Mouse (Mus musculus) cerebellum, adult 11 months (tissue): ENCODE measurements around the gene Gm2696.

Experiments
- DNase-seq: peaks from one replicate; pipeline ENCODE4 v3.0.0; 2022

Gm2696 gene

GRCm38 (mm10) chr10:77847538-77847937 is 33.1 kb downstream of the Gm2696 start:
- no peak for DNase-seq

- DNase-seq = no peak
Observed at GRCm38 (mm10) chr10:77852559-77852958, 38.1 kb downstream of the Gm2696 start, which contains the start of gene Gm10318. Gene Gm10318, plus strand, starts transcription at chr10:77852859.

- DNase-seq = no peak
Observed at GRCm38 (mm10) chr10:77861675-77862074, 47.2 kb downstream of the Gm2696 start, which contains the start of gene Gm3285. Gene Gm3285, plus strand, starts transcription at chr10:77861975.

GRCm38 (mm10) chr10:77864067-77864761 is 49.7 kb downstream of the Gm2696 start:
- DNase-seq = peak; percentile 17

DNA sequence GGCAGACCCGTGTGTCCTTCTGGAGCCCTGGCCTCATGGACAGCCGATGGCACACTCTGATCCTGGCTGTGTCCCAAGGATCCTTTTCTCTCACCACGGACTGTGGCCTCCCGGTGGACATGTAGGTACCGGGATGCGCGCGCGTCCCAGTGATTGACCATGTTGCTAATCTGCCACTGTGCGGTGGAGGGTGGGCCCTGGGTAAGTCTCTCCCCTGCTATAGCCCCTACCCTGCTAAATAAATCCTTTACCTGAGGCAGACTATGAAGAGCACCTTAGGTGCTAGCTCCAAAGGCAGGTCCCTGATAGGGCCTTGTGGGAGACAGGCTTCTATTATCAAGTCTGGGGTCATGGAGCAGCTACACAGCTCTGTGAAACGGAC is 50.3 kb downstream of the Gm2696 start:
- peak; percentile 12 for DNase-seq

GRCm38 (mm10) chr10:77867546-77867945 is 53.1 kb downstream of the Gm2696 start:
- DNase-seq = no peak

GRCm38 (mm10) chr10:77869651-77870050 is 55.2 kb downstream of the Gm2696 start:
- no peak for DNase-seq

GRCm38 (mm10) chr10:77878985-77879384 is 64.5 kb downstream of the Gm2696 start:
- DNase-seq = no peak

GRCm38 (mm10) chr10:77880305-77880704 is 65.8 kb downstream of the Gm2696 start:
- DNase-seq = no peak

DNA sequence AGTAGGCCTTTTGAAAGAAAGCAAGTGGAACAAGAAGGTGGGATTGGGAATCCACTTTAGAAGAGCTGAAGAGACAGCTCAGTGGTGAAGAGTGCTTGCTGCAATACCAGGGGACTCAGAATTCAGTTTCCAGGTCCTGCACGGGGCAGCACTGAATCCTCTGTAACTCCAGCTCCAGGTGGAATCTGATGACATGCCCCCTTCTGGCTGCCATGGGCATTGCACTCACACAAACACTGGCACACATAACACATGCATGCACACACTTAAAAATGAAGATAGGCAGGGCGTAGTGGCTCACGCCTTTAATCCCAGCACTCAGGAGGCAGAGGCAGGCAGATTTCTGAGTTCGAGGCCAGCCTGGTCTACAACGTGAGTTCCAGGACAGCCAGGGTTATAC is 68.1 kb downstream of the Gm2696 start:
- no peak for DNase-seq
